Mouse (Mus musculus): ENCODE measurements around the gene Tenm2. TPM values are rescaled to one million over a fixed set of nuclear protein-coding genes. Genes with fewer than 3 reads are reported as not detected.

The Tenm2 gene
- total and polyA plus RNA-seq, 3 experiments = not detected

DNA sequence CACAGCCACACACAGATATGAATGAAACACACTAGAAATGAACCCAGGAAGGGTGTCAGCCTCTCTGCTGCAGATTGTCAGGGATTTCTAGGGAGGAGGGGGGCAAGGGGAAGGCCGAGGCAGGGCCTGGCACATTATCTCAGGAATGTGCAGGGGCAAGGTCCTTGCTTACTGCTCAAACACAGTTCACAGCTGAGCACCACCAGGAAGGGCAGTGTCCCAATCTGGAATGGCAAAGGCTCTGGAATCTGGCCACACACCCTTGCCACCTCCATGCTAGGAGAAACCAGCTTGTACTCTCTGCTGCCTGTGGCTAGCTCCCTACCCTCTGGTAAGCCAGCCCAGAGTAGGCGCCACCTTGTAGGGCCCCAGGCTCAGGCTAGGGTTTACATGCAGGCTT, 1272.2 kb downstream of the Tenm2 start:
- Histone ChIP-seq H3K4me2 (ENCODE audit: insufficient read depth, low read depth, poor library complexity, severe bottlenecking) (no peak overlapping the region), H3K36me3 (replicated peaks in 1 of 2; ENCODE audit: control insufficient read depth in 1 of 2, insufficient read depth in 1 of 2, low read length in 1 of 2) (no peaks in the 10 kb centered on the region), H3K9me3 (replicated peaks; ENCODE audit: low read length) (no peaks in the 10 kb centered on the region), H3K4me1 (ENCODE audit: control insufficient read depth in 1 of 2, insufficient read depth in 2 of 2) (no peaks in the 10 kb centered on the region), H3K9ac (ENCODE audit: insufficient read depth, low read depth) (no peak overlapping the region), H3K79me2 (replicated peaks; ENCODE audit: control insufficient read depth, extremely low read depth, insufficient read depth, poor library complexity, severe bottlenecking) (no peaks in the 10 kb centered on the region), H3K27ac (ENCODE audit: insufficient read depth, low read depth) (no peak overlapping the region), H3K4me3 (replicated peaks in 1 of 3; ENCODE audit: low read depth in 2 of 3, low read length in 2 of 3, poor library complexity in 1 of 3) (no peak overlapping the region), H3K27me3 (replicated peaks) (no peaks in the 10 kb centered on the region)
- dilution Hi-C loops (cut with MboI; ENCODE audit: extremely low pct_ligation_motif_present, extremely low pct_unique_long_range_greater_than_20kb, low sequenced_read_pairs) (no loop called here), in situ Hi-C loops (cut with MboI; ENCODE audit: low pct_ligation_motif_present, low pct_unique_long_range_greater_than_20kb, low sequenced_read_pairs) (no loop called here)
- TF ChIP-seq JUND (conservative IDR thresholded peaks at IDR 0.05; ENCODE audit: low read depth, low read length) (no peak), GABPA (IDR thresholded peaks at IDR 0.05; ENCODE audit: insufficient replicate concordance, low read depth, low read length) (no peak), ETS1 (conservative IDR thresholded peaks at IDR 0.05; ENCODE audit: low read depth, low read length) (no peak), UBTF (IDR thresholded peaks at IDR 0.05; ENCODE audit: low read depth, low read length) (no peak), RAD21 (IDR thresholded peaks at IDR 0.05; ENCODE audit: low read depth, low read length) (no peak), HCFC1 (IDR thresholded peaks at IDR 0.05; ENCODE audit: low read depth, low read length) (no peak), PAX5 (IDR thresholded peaks at IDR 0.05; ENCODE audit: low read length) (no peak), MAZ (IDR thresholded peaks at IDR 0.05; ENCODE audit: low read depth, low read length) (no peak), E2F4 (IDR thresholded peaks at IDR 0.05; ENCODE audit: insufficient replicate concordance, low read depth, low read length) (no peak)
- no peak for DNase-seq (ENCODE audit: extremely low read depth)

DNA sequence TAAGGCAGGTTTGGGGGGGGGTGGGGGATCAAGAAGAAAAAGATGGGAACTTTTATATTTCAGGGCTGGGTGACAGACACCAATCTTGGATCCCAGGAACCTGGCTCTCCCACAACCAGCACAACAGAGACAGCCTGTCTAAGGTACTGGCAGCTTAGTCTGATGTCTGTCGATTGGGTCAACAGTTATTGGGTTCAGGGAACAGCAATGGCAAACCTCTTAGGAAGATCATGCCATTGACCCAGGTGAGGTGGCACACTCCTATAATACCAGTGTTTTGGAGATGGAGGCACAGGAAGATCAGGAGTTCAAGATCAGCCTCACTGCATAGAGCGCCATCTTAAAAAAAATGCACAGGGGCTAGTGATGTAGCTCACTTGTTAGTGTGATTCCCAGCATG, 1273.3 kb downstream of the Tenm2 start:
- H3K79me2 ChIP-seq (replicated peaks; ENCODE audit: control insufficient read depth, extremely low read depth, insufficient read depth, poor library complexity, severe bottlenecking) = no peaks in the 10 kb centered on the region
- no peak overlapping the region for H3K4me3 ChIP-seq (replicated peaks in 1 of 3; ENCODE audit: low read depth in 2 of 3, low read length in 2 of 3, poor library complexity in 1 of 3)
- no peak for DNase-seq (ENCODE audit: extremely low read depth)
- H3K36me3 ChIP-seq (replicated peaks in 1 of 2; ENCODE audit: control insufficient read depth in 1 of 2, insufficient read depth in 1 of 2, low read length in 1 of 2) = no peaks in the 10 kb centered on the region
- no peak overlapping the region for H3K4me2 ChIP-seq (ENCODE audit: insufficient read depth, low read depth, poor library complexity, severe bottlenecking)
- H3K27me3 ChIP-seq (replicated peaks) = no peaks in the 10 kb centered on the region
- no peaks in the 10 kb centered on the region for H3K4me1 ChIP-seq (ENCODE audit: control insufficient read depth in 1 of 2, insufficient read depth in 2 of 2)
- no peak overlapping the region for H3K27ac ChIP-seq (ENCODE audit: insufficient read depth, low read depth)
- dilution Hi-C loops (cut with MboI; ENCODE audit: extremely low pct_ligation_motif_present, extremely low pct_unique_long_range_greater_than_20kb, low sequenced_read_pairs) (no loop called here), in situ Hi-C loops (cut with MboI; ENCODE audit: low pct_ligation_motif_present, low pct_unique_long_range_greater_than_20kb, low sequenced_read_pairs) (no loop called here)
- H3K9ac ChIP-seq (ENCODE audit: insufficient read depth, low read depth) = no peak overlapping the region
- H3K9me3 ChIP-seq (replicated peaks; ENCODE audit: low read length) = no peaks in the 10 kb centered on the region
- TF ChIP-seq CHD2 (IDR thresholded peaks at IDR 0.05; ENCODE audit: low read length) (no peak), MAFK (IDR thresholded peaks at IDR 0.05; ENCODE audit: insufficient replicate concordance, low read length) (no peak), MEF2A (IDR thresholded peaks at IDR 0.05; ENCODE audit: borderline replicate concordance, low read depth, low read length) (no peak), POLR2AphosphoS2 (IDR thresholded peaks at IDR 0.05; ENCODE audit: low read depth, low read length) (no peak), SMC3 (IDR thresholded peaks at IDR 0.05; ENCODE audit: low read depth, low read length) (no peak), UBTF (IDR thresholded peaks at IDR 0.05; ENCODE audit: low read depth, low read length) (no peak), ELF1 (IDR thresholded peaks at IDR 0.05; ENCODE audit: low read depth, low read length) (no peak), MYC (IDR thresholded peaks at IDR 0.05; ENCODE audit: low read depth, low read length) (no peak), SIN3A (IDR thresholded peaks at IDR 0.05; ENCODE audit: low read length) (no peak), MXI1 (IDR thresholded peaks at IDR 0.05; ENCODE audit: low read depth, low read length) (no peak), MAX (IDR thresholded peaks at IDR 0.05; ENCODE audit: low read length) (no peak), JUN (IDR thresholded peaks at IDR 0.05; ENCODE audit: insufficient read depth, low read depth, low read length) (no peak), KAT2A (IDR thresholded peaks at IDR 0.05; ENCODE audit: insufficient replicate concordance, low read length) (no peak)
